Mouse (Mus musculus): ENCODE results near the gene Ghrhr. TPM values are rescaled to one million over a fixed set of nuclear protein-coding genes. Genes with fewer than 3 reads are reported as not detected.

The Ghrhr gene
- not detected in 2 replicates for total RNA-seq (2021)
- long read RNA-seq, experiment 1: 0 reads
- long read RNA-seq, experiment 2: 0 reads

DNA sequence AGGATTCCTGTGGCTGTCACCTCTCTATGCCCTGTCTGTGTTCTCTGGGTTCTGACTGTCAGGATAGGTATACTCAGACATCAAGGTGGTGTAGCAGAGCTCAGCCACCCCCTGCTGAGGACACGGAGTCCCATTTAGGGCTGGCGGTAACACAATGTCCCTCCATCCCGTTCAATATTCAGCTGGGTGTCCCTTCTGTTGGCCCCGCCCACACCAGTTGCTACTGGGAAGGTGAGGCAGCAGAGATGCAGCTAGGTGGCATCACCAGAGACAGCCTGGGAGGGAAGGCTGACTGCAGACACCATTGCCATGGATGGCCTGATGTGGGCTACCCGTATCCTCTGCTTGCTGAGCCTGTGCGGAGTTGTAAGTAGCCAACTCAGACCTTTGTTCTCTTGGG lies at the start of gene Ghrhr:
Gene Ghrhr (plus strand): TSS at position 220 of the 400 bp plus-strand sequence.
- no peak for DNase-seq

DNA sequence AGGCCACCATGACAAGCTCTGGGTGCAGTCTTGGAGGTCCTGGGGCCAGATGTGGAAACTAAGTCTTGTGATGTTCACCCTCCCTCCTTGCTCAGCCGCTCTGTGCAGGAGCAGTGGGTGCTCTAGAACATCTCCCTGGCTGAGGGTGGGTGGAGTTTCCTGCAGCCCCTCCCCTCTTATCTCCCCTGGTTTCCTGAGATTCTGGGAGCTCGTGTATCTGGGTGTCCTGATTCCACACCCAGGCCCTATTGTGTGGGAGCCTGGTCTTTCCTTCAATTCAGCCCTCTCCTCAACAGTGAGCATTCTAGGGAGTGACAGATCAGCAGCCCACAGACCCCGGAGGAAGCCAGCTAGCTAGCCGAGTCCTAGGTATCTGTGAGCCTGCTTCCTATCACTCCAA lies 49.8 kb upstream of the Ghrhr start:
- DNase-seq: no peak

DNA sequence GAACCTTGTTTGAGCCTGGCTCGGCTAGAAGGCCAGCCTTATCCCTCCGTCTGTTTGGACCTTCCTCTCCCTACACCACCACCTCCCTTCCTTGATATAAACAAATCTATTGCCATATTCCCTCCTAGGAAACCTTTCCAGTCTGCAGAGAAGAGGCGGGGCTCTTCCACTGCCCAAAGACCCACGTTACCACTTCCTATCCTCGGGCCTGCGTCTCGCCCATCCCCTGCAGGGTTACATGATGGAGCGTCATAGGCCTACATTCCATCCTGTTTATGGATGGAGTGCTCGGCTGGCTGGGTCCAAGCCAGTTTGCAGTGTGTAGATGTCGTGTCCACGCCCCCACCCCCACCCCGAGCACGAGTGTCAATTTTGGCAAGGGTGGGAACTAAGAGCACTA lies 48.8 kb upstream of the Ghrhr start:
- DNase-seq: no peak

DNA sequence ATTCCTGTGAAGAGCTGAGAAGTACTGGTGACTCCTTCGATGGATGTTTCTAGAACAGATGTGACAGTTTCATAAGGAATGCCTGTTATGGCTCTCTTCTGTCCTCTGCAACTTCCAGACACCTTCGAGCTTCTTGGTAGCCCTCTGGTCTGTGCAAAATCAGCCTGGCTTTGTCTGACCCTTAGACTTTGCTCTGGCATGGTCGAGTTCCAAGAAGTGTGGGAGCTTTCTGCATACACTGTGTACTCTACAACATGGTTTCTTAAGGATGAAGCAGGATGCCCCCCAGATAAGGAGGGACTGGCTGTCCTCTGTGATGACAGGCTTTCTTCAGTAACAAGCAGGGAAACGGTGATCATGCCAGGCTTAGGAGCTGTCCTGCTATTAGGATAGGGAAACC lies 47.9 kb upstream of the Ghrhr start:
- DNase-seq: no peak

DNA sequence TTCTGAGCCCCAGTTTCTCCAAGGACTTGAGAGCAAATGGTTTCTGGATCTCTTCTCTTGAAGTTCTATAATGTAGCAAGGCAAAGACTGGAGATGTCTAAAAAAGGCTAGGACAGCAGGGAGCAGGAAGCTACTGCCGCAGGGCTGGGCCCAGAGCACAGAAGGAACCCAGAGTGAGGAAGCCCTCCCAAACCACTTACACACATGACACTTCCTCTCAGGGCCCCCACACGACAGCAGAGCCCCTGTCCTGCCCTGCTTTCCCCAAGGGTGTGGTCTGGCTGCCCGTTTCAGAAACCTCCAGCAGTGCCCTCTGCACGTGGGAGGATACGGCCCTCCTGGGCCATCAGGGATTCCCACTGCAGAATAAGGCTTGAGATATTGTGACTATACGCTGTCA lies 44.8 kb upstream of the Ghrhr start:
- DNase-seq: no peak

DNA sequence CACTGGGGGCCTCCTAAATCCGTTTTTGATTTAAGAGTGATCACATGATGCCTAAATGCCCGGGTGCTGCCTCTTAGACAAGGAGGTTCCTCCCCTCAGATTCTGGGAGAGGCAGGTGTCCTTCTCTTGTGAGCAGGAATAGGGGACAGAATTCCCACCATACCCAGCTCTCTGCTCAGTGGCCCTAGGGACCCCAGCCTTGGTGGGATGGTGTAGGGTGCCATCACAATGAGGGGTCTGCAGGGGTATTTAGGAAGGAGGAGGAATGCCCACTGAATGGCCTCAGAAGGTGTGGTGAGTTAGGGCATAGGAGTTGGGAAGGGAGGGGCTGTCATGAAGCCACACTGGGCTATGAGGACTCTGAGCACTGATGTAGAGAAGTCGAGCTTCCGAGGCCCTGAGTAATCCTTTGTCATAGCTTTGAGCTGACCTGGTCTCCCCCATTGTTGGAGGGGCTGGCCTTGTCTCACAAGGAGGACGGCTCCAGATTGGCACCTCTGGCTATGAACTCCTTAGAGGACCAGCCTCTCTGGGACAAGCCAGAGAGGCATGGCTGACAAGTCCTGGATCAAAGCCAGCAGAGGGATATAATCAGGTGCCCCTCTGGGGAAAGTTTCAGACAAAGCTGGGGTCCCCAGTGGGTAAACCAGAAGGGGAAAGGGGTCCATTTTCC lies 43.9 kb upstream of the Ghrhr start:
- no peak for DNase-seq

DNA sequence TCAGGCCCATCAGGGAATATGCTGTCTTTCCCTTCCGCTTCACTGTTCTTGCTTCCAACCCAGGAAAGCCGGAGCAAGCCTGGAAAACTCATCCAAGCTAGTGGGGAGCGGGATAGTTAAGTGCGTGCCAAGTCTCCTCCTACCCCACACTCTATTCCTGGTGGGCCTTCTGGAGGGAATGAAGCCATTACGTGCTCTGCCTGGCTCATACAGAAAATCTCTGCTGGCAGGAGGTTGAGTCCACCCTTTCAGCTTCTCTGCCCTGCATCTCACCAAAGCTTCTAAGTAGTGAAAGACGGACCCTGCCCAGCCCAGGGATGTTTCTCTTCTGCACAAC lies 43.4 kb upstream of the Ghrhr start:
- no peak for DNase-seq

DNA sequence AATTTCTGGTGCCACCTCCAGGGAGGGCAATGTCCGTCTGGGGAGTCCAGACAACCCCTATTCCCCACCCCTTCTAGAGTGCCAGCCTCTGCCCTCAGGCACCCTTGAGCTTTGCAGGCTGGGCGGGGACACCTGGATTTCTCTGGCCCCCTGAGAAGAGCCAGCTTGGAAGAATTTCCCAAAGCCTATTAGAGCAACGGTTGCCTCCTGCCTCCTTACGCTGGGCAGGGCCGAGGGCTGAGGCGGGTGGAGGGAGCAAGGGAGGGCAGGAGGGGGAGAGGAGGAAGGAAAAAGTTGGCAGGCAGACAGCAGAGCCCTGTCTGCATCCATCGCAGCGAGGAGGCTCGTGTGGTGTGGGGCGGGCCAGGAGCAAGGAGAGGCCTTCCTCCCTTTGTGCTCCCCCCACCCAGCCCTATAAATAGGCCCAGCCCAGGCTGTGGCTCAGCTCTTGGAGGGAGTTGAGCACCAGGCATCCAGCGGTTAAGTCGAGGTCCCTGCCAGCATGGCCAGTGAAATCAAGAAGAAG lies 40.0 kb upstream of the Ghrhr start, which contains the start of gene Aqp1:
Gene Aqp1 (plus strand): TSS at position 444 of the 526 bp plus-strand sequence.
- DNase-seq: peak; percentile 65

DNA sequence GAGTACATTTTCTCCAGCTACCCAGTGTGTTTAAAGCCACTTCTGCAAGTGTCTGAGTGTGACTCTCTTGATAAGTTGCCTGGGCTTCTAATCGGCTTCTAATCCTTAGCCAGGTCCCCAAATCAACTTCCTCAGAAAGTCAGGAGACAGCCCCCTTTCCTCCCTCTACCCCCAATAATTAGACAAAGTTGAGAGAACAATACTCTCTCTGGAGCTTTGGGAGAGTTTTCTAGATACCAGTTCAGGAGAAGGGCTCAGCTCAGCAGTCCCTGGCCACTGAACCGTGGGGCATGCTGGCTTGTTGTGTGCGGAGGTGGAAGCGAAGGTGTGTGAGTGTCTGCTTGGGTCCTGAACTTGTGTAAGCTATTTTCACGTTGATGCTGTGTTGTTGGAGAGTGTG lies 38.9 kb upstream of the Ghrhr start:
- no peak for DNase-seq

DNA sequence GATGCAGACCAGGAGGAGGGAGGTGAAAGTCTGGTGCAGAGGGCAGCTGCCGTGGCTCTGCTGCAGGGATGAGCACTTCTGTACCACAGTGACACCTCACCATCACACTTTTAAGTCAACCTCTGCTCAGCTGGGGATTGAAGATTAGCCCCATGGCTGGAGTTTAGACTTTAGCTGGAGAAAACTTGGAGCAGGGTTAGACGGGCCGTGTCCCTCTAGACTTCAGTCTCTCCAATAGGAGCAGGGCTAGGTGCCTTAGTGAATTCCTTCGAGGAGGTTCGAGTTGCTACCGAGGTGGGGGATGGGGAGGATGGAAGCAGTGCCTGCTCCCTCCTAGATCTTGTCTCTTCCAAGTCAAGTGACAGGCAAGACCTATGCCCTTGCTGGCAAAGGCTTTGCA lies 38.0 kb upstream of the Ghrhr start:
- no peak for DNase-seq

DNA sequence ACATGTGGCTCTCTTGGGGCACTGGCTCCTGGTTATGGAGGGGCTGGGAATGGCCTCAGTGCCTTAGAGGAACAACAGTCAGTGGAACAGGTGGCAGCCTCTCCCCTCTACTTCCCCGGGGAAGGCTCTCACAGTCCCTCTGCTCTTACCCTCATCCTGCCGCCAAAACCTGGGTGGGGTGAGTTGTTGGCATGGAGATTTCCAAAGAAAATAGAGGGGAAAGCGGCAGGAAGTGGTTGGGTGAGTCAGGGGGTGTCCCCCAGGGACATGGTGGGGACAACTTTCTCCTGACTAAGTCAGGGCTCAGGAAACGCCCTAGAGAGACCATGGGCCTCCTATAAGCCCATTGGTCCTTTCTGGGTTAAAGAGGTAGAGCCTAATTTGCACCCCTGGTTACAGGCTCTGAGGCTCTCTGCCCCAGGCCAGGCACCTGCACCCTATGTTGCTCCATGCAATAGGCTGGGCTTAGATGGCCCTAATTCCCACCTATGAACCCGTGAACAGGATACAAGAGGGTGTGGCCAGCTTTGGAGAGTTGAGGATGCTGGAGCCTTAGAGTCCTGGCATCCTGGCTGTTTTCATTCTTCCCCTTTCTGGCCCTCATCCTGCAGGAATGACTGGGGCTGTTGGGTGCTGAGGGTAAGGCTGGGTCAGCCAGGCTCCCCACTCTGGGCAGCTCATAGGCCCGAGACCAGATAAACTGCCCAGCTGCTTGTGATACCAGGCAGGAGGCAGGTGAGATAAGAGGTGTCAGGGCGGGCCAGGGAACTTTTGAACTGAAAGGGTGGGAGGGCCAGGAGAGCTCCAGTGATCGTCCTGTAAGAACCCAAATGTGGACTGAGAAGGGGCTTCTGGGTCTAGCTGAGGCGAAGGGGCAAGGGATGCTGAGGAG lies 36.9 kb upstream of the Ghrhr start:
- DNase-seq: no peak

DNA sequence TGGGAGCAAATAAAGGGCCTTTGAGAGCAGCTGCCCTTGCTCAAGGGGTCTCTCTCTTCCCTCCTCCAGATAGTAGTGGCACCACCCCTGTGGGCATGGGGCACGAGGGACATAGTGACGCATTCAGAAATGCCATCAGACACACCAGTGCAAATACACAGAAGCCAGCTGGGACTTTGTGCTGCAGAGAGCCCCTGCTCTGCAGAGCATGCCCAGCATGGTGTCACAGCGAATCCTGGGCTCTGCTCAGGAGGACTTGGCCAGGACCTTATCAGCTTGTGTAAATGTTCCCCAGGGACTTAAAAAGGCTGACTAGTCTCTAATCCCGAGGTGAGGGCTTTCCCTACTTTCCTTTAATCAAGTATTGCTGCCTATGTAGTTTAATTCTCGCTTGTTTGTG lies 34.4 kb upstream of the Ghrhr start:
- DNase-seq: no peak

DNA sequence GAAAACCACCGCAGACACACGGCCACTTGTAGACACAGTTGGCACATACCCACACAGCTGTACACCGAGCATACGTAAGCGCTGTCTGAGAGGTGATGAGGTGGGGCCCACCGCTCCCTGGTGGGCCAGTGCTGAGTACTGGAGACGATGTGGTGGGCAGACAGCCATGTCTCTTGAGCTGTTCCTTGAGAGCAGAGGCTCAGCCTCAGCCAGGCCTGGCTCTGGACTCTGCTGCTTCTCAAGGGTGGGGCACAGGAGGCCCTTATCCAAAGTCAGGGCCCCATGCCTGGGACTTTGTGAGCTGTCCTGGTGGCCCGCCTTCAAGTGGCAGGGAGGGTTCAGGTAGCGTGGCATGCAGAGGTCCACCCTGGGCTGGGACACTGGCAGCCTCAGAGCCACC lies 33.8 kb upstream of the Ghrhr start:
- DNase-seq: no peak

DNA sequence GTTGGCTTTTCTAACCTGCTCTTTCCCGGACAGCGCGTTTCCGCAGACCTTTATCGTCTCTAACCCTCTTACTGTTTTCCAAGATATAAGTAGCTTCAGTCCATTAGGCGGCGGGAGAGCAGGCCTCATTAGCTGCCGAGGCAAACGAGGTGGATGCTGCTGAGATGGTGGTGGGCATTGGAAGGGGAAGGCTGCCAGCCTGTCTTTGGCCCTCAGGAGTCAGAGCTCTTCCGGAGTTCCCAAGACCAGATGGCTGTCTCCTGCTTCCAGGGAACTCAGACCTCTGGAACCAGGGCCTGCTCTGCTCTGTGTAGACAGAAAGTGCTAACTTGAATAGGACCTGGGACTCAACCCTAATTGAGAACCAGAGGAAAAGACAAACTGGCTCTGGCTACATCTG lies 32.6 kb upstream of the Ghrhr start:
- DNase-seq: no peak

DNA sequence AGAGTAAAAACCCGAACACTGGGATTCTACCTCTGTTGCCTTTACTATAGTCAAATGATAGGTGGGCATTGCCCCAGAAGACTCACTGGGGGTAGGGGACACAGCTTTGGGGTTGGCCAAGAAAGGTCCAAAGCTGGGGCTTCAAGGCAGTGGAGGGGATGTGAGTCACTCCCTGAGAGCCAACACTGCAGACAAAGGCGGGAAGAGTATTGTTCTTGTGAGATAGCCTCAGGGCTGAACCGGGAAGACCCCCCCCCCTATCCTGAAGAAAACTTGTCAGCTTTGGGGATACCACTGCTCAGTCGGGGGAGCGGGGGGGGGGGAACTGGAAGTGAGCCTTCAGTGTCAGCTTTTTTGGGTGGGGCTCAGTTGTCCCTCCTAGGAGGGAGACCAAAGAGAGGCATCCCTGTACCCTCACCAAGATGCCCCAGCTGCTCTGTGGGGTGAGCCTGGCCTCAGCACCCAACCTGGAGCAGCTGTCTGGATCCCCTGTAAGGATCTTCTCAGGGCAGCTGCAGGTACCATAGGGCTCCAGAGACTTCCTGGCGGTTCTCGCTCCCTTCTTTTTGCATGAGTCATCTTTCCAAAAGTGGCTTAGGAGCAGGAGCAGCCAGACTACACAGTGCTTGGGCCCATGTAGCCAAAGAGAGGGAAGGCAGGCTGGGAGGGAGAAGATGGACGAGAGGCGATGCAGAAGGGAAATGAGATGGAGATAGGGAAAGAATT lies 31.6 kb upstream of the Ghrhr start:
- no peak for DNase-seq

DNA sequence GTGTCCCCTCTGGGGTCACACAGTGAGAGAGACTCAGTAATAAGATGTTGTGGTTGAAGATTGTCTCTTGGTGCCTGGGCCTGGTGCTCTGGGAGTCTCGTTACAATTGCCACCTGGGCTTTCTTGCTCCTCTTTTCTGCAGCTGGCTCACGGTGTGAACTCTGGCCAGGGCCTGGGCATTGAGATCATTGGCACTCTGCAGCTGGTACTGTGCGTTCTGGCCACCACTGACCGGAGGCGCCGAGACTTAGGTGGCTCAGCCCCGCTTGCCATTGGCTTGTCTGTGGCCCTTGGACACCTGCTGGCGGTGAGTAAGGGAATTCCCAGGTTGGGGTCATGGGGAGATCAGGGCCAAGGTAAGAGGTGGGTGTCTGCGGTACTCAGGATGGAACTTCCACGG lies 30.8 kb upstream of the Ghrhr start:
- no peak for DNase-seq

DNA sequence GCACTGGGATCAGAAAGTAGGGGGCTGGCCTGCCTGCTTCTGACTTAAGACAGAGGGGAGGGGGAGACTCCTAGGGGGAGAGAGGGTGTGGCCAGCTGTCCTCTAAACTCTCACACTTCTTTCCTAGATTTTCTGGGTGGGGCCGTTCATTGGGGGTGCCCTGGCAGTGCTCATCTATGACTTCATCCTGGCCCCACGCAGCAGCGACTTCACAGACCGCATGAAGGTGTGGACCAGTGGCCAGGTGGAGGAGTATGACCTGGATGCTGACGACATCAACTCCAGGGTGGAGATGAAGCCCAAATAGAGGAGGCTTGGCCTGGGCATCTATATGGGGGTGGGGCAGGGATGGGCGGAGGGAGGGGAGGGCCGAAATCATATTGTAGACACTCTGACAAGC lies 29.6 kb upstream of the Ghrhr start:
- DNase-seq: no peak

DNA sequence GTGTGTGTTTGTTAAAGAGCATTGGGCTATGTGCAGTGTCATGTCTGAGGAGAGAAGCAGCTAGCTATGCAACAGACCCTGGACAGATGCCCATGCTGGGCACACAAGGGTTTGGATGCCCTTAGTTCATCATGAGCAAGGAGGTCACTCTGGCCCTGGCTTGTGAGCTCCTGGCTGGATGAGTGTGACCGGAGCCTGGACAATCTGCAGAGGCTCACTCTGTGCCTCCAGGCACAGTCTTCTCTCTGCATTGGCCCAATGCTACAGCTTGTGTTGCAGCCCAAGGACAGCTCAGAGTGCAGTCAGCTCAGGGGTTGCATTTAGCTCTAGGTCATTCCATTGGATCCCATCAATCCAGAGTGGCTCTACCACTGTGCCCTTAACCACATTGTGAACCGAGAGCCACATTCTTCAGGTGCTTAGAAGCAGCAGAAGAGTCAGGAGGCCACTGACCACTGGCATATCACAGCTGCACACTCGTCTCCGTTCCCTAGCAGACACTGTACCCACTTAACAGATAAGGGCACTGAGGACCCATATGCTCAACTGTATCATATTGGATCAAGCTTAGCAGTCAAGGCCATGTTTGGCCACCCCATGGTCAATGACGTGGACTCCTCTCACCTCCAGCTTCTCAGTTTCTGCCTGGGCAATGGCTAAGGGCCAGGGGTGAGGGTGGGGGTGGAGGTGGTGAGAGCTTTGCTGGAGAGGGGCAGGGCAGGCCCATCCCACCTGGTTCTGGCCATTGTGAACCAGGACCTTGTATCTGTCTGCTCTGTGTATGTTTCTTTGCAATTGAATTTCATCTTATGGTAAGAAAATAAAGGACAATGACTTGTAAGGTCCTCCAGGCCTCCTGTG lies 28.2 kb upstream of the Ghrhr start:
- DNase-seq: no peak

DNA sequence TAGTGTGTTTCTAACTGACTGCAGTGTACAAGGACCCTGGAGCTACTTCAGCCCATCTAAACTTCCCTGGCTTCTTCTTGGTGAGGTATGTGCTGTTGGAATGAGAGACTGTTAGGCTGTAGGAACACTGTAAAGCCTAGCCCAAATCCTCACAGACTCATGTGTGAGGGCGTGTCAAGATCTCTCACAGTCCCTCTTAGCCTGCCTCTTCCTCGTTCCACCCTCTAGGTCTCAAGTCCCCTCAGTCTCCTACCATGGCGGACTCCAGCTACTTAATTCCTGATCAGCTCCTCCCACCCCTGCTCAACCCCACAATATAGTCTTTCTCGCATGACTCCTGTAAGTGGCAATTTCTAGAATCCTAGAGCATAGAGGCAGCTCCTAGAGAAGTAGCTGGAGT lies 26.9 kb upstream of the Ghrhr start:
- DNase-seq: no peak

DNA sequence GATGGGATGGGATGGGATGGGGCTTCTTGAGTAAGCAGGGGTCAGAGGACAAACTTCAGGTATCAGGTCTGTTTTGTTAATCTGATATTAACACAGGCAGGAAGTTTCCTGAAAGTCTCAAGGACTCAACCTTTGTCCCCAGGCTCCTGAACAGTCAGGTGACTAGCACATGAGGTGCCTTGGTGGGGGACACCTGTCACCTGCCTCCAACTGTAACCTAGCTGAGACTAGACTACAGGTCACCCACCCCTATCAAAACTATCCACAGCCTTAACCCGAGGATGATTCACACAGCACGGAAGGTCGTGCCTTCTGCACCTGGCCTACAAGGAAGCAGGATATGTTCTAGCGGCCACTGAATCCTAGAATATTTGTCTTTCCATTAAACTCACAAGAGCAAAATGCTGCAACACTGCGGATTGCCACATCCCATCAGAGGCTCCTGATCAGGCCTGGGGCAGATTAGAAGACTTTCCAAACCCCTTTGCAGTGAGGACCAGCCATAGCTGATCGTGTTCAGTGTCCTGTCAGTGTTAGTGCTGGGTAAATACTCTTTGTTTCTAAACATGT lies 25.6 kb upstream of the Ghrhr start:
- DNase-seq: no peak

DNA sequence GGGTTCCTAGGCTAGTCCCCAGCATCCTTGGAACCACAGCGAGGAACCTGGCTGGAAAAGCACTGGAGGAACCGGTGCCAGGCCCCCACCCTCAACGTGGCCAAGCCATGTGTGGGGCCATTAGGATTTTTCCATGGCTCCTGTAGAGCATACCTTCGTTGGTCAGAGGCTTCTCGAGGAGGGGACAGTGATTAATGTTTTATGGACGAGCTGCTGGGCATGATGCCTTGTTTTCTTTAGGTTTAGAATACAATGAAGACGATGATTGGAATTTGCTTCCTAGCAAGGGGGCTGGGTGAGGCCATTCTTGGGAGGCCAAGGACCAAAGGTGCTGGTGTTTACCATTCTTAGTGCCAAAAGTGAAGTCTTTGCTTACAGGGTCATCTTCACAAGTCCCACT lies 24.4 kb upstream of the Ghrhr start:
- DNase-seq: no peak

Data from adrenal gland, postnatal 14 days (tissue).